ENCODE assay signal across 26 mouse cellular contexts in genomic region chr3:89166945-89167344, GRCm38 (mm10). TPM values are rescaled to one million over a fixed set of nuclear protein-coding genes. Genes with fewer than 3 reads are reported as not detected.
DNase-seq lines count a peak whose midpoint lies in the region; ATAC-seq and TF ChIP-seq lines count a peak whose summit lies in the region.
"Had no signal": no experiment of that assay in that cellular context is flagged by ENCODE, and none has a peak within 500 bp of the region (broad histone marks: within the 10 kb centered on the region; RNA-seq: fewer than 3 reads in every experiment).

No protein-coding gene starts in this region.

- 0 out of 2 replicates have a peak overlapping the region, but pooled peaks have one; percentile 21 for H3K9ac ChIP-seq in forebrain, embryonic 13.5 days
- no peak overlapping the region for H3K9ac ChIP-seq in forebrain, embryonic 15.5 days (replicated peaks)
- no peak overlapping the region for H3K9ac ChIP-seq in liver, embryonic 12.5 days
- no peak overlapping the region; the same call in 1 of the 2 replicates for H3K9ac ChIP-seq in liver, postnatal 0 days (replicated peaks)
- no peak overlapping the region for H3K9ac ChIP-seq in stomach, postnatal 0 days (ENCODE audit: low read length)
- H3K9ac ChIP-seq: embryonic facial prominence, embryonic 12.5 days; stomach, embryonic 15.5 days had no signal

- no peaks in the 10 kb centered on the region for H3K9me3 ChIP-seq in forebrain, embryonic 13.5 days (replicated peaks)
- H3K9me3 ChIP-seq in forebrain, embryonic 15.5 days = no peaks in the 10 kb centered on the region
- no peaks in the 10 kb centered on the region for H3K9me3 ChIP-seq in liver, embryonic 12.5 days (replicated peaks)
- H3K9me3 ChIP-seq in liver, postnatal 0 days (ENCODE audit: low read length) = no peaks in the 10 kb centered on the region
- no peaks in the 10 kb centered on the region for H3K9me3 ChIP-seq in G1E (replicated peaks)
- H3K9me3 ChIP-seq in limb, embryonic 10.5 days (replicated peaks) = no peaks in the 10 kb centered on the region
- no peaks in the 10 kb centered on the region for H3K9me3 ChIP-seq in stomach, postnatal 0 days (ENCODE audit: control insufficient read depth, low read length)
- H3K9me3 ChIP-seq: embryonic facial prominence, embryonic 12.5 days; forebrain, embryonic 12.5 days; heart, embryonic 13.5 days; stomach, embryonic 15.5 days had no signal

- no peaks in the 10 kb centered on the region for H3K27me3 ChIP-seq in forebrain, embryonic 13.5 days
- H3K27me3 ChIP-seq in forebrain, embryonic 15.5 days = no peaks in the 10 kb centered on the region
- no peaks in the 10 kb centered on the region for H3K27me3 ChIP-seq in liver, embryonic 12.5 days (replicated peaks)
- no peaks in the 10 kb centered on the region for H3K27me3 ChIP-seq in liver, postnatal 0 days (ENCODE audit: insufficient read depth, low read length)
- no peaks in the 10 kb centered on the region for H3K27me3 ChIP-seq in G1E (ENCODE audit: insufficient read depth, low read length)
- no peaks in the 10 kb centered on the region for H3K27me3 ChIP-seq in limb, embryonic 10.5 days (ENCODE audit: low read depth, poor library complexity, severe bottlenecking)
- H3K27me3 ChIP-seq in stomach, postnatal 0 days (ENCODE audit: control insufficient read depth, insufficient read depth, low read length) = no peaks in the 10 kb centered on the region
- H3K27me3 ChIP-seq: embryonic facial prominence, embryonic 12.5 days; forebrain, embryonic 12.5 days; heart, embryonic 13.5 days; stomach, embryonic 15.5 days had no signal

- H3K4me3 ChIP-seq in forebrain, embryonic 13.5 days = no peak overlapping the region
- H3K4me3 ChIP-seq in forebrain, embryonic 15.5 days = no peak overlapping the region
- H3K4me3 ChIP-seq in liver, embryonic 12.5 days = no peak overlapping the region
- H3K4me3 ChIP-seq in liver, postnatal 0 days (ENCODE audit: low read depth, low read length) = no peak overlapping the region
- peak overlapping the region; percentile 56; the same call in 1 of the 2 replicates for H3K4me3 ChIP-seq in G1E (ENCODE audit: low read depth, low read length)
- 0 out of 2 replicates have a peak overlapping the region, but pooled peaks have one; percentile 13 for H3K4me3 ChIP-seq in limb, embryonic 10.5 days
- H3K4me3 ChIP-seq in stomach, postnatal 0 days (ENCODE audit: low read depth, low read length) = no peak overlapping the region
- H3K4me3 ChIP-seq: embryonic facial prominence, embryonic 12.5 days; forebrain, embryonic 12.5 days; gastrocnemius, adult 2 months; stomach, embryonic 15.5 days had no signal

- DNase-seq in liver, postnatal 0 days = no peak
- no peak for DNase-seq in G1E (ENCODE audit: low spot score)
- DNase-seq in limb, embryonic 10.5 days (ENCODE audit: low spot score) = peak; percentile 26
- DNase-seq in stomach, postnatal 0 days (ENCODE audit: low spot score) = no peak
- DNase-seq: adrenal gland, adult 8-10 months; cerebellum, postnatal 36 days; gastrocnemius, adult 2 months; gastrocnemius, postnatal 36 days; heart, postnatal 10 days; kidney, adult 9 months; kidney, postnatal 10 days; layer of hippocampus, postnatal 36 days; lung, adult 2 months; lung, postnatal 10 days; right cerebral cortex, postnatal 25 days; thymus, postnatal 14 days had no signal

- no peak overlapping the region for H3K4me2 ChIP-seq in forebrain, embryonic 13.5 days
- H3K4me2 ChIP-seq in forebrain, embryonic 15.5 days (replicated peaks) = no peak overlapping the region
- H3K4me2 ChIP-seq in liver, embryonic 12.5 days = peak overlapping the region; percentile 74; the same call in 1 of the 2 replicates
- no peak overlapping the region for H3K4me2 ChIP-seq in liver, postnatal 0 days (ENCODE audit: low read depth, low read length)
- H3K4me2 ChIP-seq in stomach, postnatal 0 days (replicated peaks; ENCODE audit: low read depth) = no peak overlapping the region
- H3K4me2 ChIP-seq: stomach, embryonic 15.5 days had no signal

- H3K27ac ChIP-seq in forebrain, embryonic 13.5 days = no peak overlapping the region
- H3K27ac ChIP-seq in forebrain, embryonic 15.5 days (replicated peaks) = no peak overlapping the region
- H3K27ac ChIP-seq in liver, embryonic 12.5 days = no peak overlapping the region
- no peak overlapping the region for H3K27ac ChIP-seq in liver, postnatal 0 days (ENCODE audit: low read depth)
- H3K27ac ChIP-seq in limb, embryonic 10.5 days = no peak overlapping the region
- no peak overlapping the region for H3K27ac ChIP-seq in stomach, postnatal 0 days (replicated peaks)
- H3K27ac ChIP-seq: embryonic facial prominence, embryonic 12.5 days; forebrain, embryonic 12.5 days; gastrocnemius, adult 2 months; heart, embryonic 13.5 days; stomach, embryonic 15.5 days had no signal

- ATAC-seq in forebrain, embryonic 13.5 days = no peak
- no peak for ATAC-seq in forebrain, embryonic 15.5 days (replicated peaks)
- no peak for ATAC-seq in liver, embryonic 12.5 days
- no peak for ATAC-seq in liver, postnatal 0 days
- no peak for ATAC-seq in G1E (ENCODE audit: extremely low read depth, insufficient number of reproducible peaks, low FRiP score, poor library complexity, severe bottlenecking)
- no peak for ATAC-seq in stomach, postnatal 0 days (ENCODE audit: low FRiP score, low TSS enrichment)
- ATAC-seq: intestine, postnatal 0 days had no signal

- H3K4me1 ChIP-seq in forebrain, embryonic 13.5 days = peaks cover 28% of the 10 kb centered on the region
- H3K4me1 ChIP-seq in forebrain, embryonic 15.5 days = peaks cover 28% of the 10 kb centered on the region
- peaks cover 31% of the 10 kb centered on the region for H3K4me1 ChIP-seq in liver, embryonic 12.5 days
- peaks cover 16% of the 10 kb centered on the region for H3K4me1 ChIP-seq in liver, postnatal 0 days (ENCODE audit: insufficient read depth)
- peaks cover 45% of the 10 kb centered on the region for H3K4me1 ChIP-seq in G1E (ENCODE audit: insufficient read depth, low read depth, low read length)
- peaks cover 25% of the 10 kb centered on the region for H3K4me1 ChIP-seq in limb, embryonic 10.5 days
- 0 out of 2 replicates have a peak, but pooled peaks cover 2% of the 10 kb centered on the region for H3K4me1 ChIP-seq in stomach, postnatal 0 days (replicated peaks; ENCODE audit: control insufficient read depth, insufficient read depth)

- TF ChIP-seq EP300 in liver, postnatal 0 days (IDR thresholded peaks at IDR 0.05; ENCODE audit: low read depth) = no peak
- no peak for TF ChIP-seq EP300 in stomach, postnatal 0 days (optimal IDR thresholded peaks at IDR 0.05)

- 96% methylated on average over 19 of the region's 19 CpGs for WGBS in forebrain, embryonic 13.5 days
- 94% methylated on average over 19 of the region's 19 CpGs for WGBS in forebrain, embryonic 15.5 days
- 88% methylated on average over 19 of the region's 19 CpGs for WGBS in liver, embryonic 12.5 days (ENCODE audit: insufficient replicate concordance)
- 91% methylated on average over 19 of the region's 19 CpGs for WGBS in liver, postnatal 0 days (ENCODE audit: insufficient replicate concordance)
- 96% methylated on average over 19 of the region's 19 CpGs for WGBS in limb, embryonic 10.5 days
- WGBS in stomach, postnatal 0 days = 89% methylated on average over 19 of the region's 19 CpGs

- TF ChIP-seq CTCF in liver, postnatal 0 days (IDR thresholded peaks at IDR 0.05; ENCODE audit: low read depth) = no peak
- no peak for TF ChIP-seq CTCF in G1E (IDR thresholded peaks at IDR 0.05; ENCODE audit: low read depth, low read length)
- TF ChIP-seq CTCF in stomach, postnatal 0 days (IDR thresholded peaks at IDR 0.05; ENCODE audit: low read depth) = no peak

- peaks cover 50% of the 10 kb centered on the region for H3K36me3 ChIP-seq in forebrain, embryonic 13.5 days (ENCODE audit: poor library complexity, severe bottlenecking)
- H3K36me3 ChIP-seq in forebrain, embryonic 15.5 days = peaks cover 46% of the 10 kb centered on the region
- H3K36me3 ChIP-seq in liver, embryonic 12.5 days = peaks cover 58% of the 10 kb centered on the region
- H3K36me3 ChIP-seq in liver, postnatal 0 days (replicated peaks; ENCODE audit: insufficient read depth, low read length) = peaks cover 47% of the 10 kb centered on the region
- peaks cover 60% of the 10 kb centered on the region for H3K36me3 ChIP-seq in G1E (replicated peaks)
- peaks cover 62% of the 10 kb centered on the region for H3K36me3 ChIP-seq in limb, embryonic 10.5 days
- peaks cover 19% of the 10 kb centered on the region; the same call in 1 of the 2 replicates for H3K36me3 ChIP-seq in stomach, postnatal 0 days (ENCODE audit: control insufficient read depth, insufficient read depth, low read length)

RNA-seq across cellular contexts. Expression of gene Clk2, which starts 2.4 kb away (rescaled TPM):
- polyA plus RNA-seq in forebrain, embryonic 13.5 days (2015; fragmentation: Nextera tagmentation; extraction: Ambion mirVana) = 25.0 and 26.2 TPM in 2 replicates
- 26.5 and 26.9 TPM in 2 replicates for polyA plus RNA-seq in forebrain, embryonic 15.5 days (2015; fragmentation: Nextera tagmentation; extraction: Ambion mirVana)
- 21.1 and 21.2 TPM in 2 replicates for polyA plus RNA-seq in liver, embryonic 12.5 days (2016; fragmentation: Nextera tagmentation; extraction: Ambion mirVana)
- polyA plus RNA-seq in liver, postnatal 0 days (2015; fragmentation: Nextera tagmentation; extraction: Ambion mirVana) = 5.0 and 5.7 TPM in 2 replicates
- total RNA-seq in G1E (2014; fragmentation: Nextera tagmentation) (130 and 131 TPM in 2 replicates), G1E (2017) (78.9 and 80.9 TPM in 2 replicates)
- polyA plus RNA-seq in G1E (2012) = 72.3 and 73.3 TPM in 2 replicates
- polyA plus RNA-seq in limb, embryonic 10.5 days (2016; fragmentation: Nextera tagmentation; extraction: Ambion mirVana) = 40.1 and 44.8 TPM in 2 replicates
- 10.2 and 11.3 TPM in 2 replicates for polyA plus RNA-seq in stomach, postnatal 0 days (2015; fragmentation: Nextera tagmentation; extraction: Ambion mirVana)

RNA-seq across cellular contexts. Expression of gene Hcn3, which starts 6.9 kb away (rescaled TPM):
- 19.0 and 19.6 TPM in 2 replicates for polyA plus RNA-seq in forebrain, embryonic 13.5 days (2015; fragmentation: Nextera tagmentation; extraction: Ambion mirVana)
- polyA plus RNA-seq in forebrain, embryonic 15.5 days (2015; fragmentation: Nextera tagmentation; extraction: Ambion mirVana) = 30.1 and 34.3 TPM in 2 replicates
- 0.81 and 0.86 TPM in 2 replicates for polyA plus RNA-seq in liver, embryonic 12.5 days (2016; fragmentation: Nextera tagmentation; extraction: Ambion mirVana)
- 0.19 and 0.49 TPM in 2 replicates for polyA plus RNA-seq in liver, postnatal 0 days (2015; fragmentation: Nextera tagmentation; extraction: Ambion mirVana)
- total RNA-seq in G1E (2014; fragmentation: Nextera tagmentation) (0.53 TPM in 1 of 2 replicates, not detected in the other), G1E (2017) (0.27 and 0.41 TPM in 2 replicates)
- 0.85 and 1.0 TPM in 2 replicates for polyA plus RNA-seq in G1E (2012)
- 1.3 and 1.6 TPM in 2 replicates for polyA plus RNA-seq in limb, embryonic 10.5 days (2016; fragmentation: Nextera tagmentation; extraction: Ambion mirVana)
- polyA plus RNA-seq in stomach, postnatal 0 days (2015; fragmentation: Nextera tagmentation; extraction: Ambion mirVana) = 0.45 and 0.71 TPM in 2 replicates

RNA-seq across cellular contexts. Expression of gene Scamp3, which starts 10.3 kb away (rescaled TPM):
- polyA plus RNA-seq in forebrain, embryonic 13.5 days (2015; fragmentation: Nextera tagmentation; extraction: Ambion mirVana) = 102 and 109 TPM in 2 replicates
- polyA plus RNA-seq in forebrain, embryonic 15.5 days (2015; fragmentation: Nextera tagmentation; extraction: Ambion mirVana) = 116 and 120 TPM in 2 replicates
- 79.8 and 86.3 TPM in 2 replicates for polyA plus RNA-seq in liver, embryonic 12.5 days (2016; fragmentation: Nextera tagmentation; extraction: Ambion mirVana)
- polyA plus RNA-seq in liver, postnatal 0 days (2015; fragmentation: Nextera tagmentation; extraction: Ambion mirVana) = 50.1 and 52.2 TPM in 2 replicates
- 123 and 135 TPM in 2 replicates for total RNA-seq in G1E (2014; fragmentation: Nextera tagmentation)
- 32.9 and 35.1 TPM in 2 replicates for total RNA-seq in G1E (2017)
- 168 and 234 TPM in 2 replicates for polyA plus RNA-seq in G1E (2012)
- 115 and 119 TPM in 2 replicates for polyA plus RNA-seq in limb, embryonic 10.5 days (2016; fragmentation: Nextera tagmentation; extraction: Ambion mirVana)
- 65.4 and 66.3 TPM in 2 replicates for polyA plus RNA-seq in stomach, postnatal 0 days (2015; fragmentation: Nextera tagmentation; extraction: Ambion mirVana)

RNA-seq across cellular contexts. Expression of gene Fam189b, which starts 16.0 kb away (rescaled TPM):
- polyA plus RNA-seq in forebrain, embryonic 13.5 days (2015; fragmentation: Nextera tagmentation; extraction: Ambion mirVana) = 15.1 and 23.0 TPM in 2 replicates
- polyA plus RNA-seq in forebrain, embryonic 15.5 days (2015; fragmentation: Nextera tagmentation; extraction: Ambion mirVana) = 22.3 and 24.6 TPM in 2 replicates
- polyA plus RNA-seq in liver, embryonic 12.5 days (2016; fragmentation: Nextera tagmentation; extraction: Ambion mirVana) = 5.3 and 6.6 TPM in 2 replicates
- polyA plus RNA-seq in liver, postnatal 0 days (2015; fragmentation: Nextera tagmentation; extraction: Ambion mirVana) = 1.4 and 2.1 TPM in 2 replicates
- total RNA-seq in G1E (2014; fragmentation: Nextera tagmentation) (2.2 and 3.5 TPM in 2 replicates), G1E (2017) (1.1 TPM in 2 replicates)
- polyA plus RNA-seq in G1E (2012) = 11.9 and 14.8 TPM in 2 replicates
- polyA plus RNA-seq in limb, embryonic 10.5 days (2016; fragmentation: Nextera tagmentation; extraction: Ambion mirVana) = 32.2 and 35.0 TPM in 2 replicates
- polyA plus RNA-seq in stomach, postnatal 0 days (2015; fragmentation: Nextera tagmentation; extraction: Ambion mirVana) = 7.5 and 9.1 TPM in 2 replicates

RNA-seq across cellular contexts. Expression of gene Pklr, which starts 31.0 kb away (rescaled TPM):
- 0.09 and 0.26 TPM in 2 replicates for polyA plus RNA-seq in forebrain, embryonic 13.5 days (2015; fragmentation: Nextera tagmentation; extraction: Ambion mirVana)
- 0.06 and 0.10 TPM in 2 replicates for polyA plus RNA-seq in forebrain, embryonic 15.5 days (2015; fragmentation: Nextera tagmentation; extraction: Ambion mirVana)
- 162 and 171 TPM in 2 replicates for polyA plus RNA-seq in liver, embryonic 12.5 days (2016; fragmentation: Nextera tagmentation; extraction: Ambion mirVana)
- polyA plus RNA-seq in liver, postnatal 0 days (2015; fragmentation: Nextera tagmentation; extraction: Ambion mirVana) = 18.6 and 27.8 TPM in 2 replicates
- 36.9 and 51.2 TPM in 2 replicates for total RNA-seq in G1E (2014; fragmentation: Nextera tagmentation)
- total RNA-seq in G1E (2017) = 22.9 and 31.8 TPM in 2 replicates
- 37.7 and 80.3 TPM in 2 replicates for polyA plus RNA-seq in G1E (2012)
- polyA plus RNA-seq in limb, embryonic 10.5 days (2016; fragmentation: Nextera tagmentation; extraction: Ambion mirVana) = 3.6 and 4.4 TPM in 2 replicates
- polyA plus RNA-seq in stomach, postnatal 0 days (2015; fragmentation: Nextera tagmentation; extraction: Ambion mirVana) = 6.6 and 6.8 TPM in 2 replicates
- total RNA-seq: gastrocnemius, adult 2 months; gastrocnemius, postnatal 36 days; heart, adult 8-10 months; heart, postnatal 10 days; layer of hippocampus, postnatal 36 days had no signal
- polyA plus RNA-seq: urinary bladder, adult 2 months had no signal

Comparison
In these comparisons a context has a peak if more than half of its experiments do, and no peak if none do; other contexts are left out.
1. H3K4me3 ChIP-seq: peak in G1E (single experiment) and limb, embryonic 10.5 days (single experiment); none in forebrain, embryonic 13.5 days (single experiment), forebrain, embryonic 15.5 days (single experiment), liver, embryonic 12.5 days (single experiment), liver, postnatal 0 days (single experiment) and stomach, postnatal 0 days (single experiment).